Mouse (Mus musculus): ENCODE results near the gene Stk31.
"Not testable (repeated sequence)": the region's sequence is repeated elsewhere in the genome, so short reads cannot be mapped to it uniquely, and the experiment has no call there.

Gene Stk31

DNA sequence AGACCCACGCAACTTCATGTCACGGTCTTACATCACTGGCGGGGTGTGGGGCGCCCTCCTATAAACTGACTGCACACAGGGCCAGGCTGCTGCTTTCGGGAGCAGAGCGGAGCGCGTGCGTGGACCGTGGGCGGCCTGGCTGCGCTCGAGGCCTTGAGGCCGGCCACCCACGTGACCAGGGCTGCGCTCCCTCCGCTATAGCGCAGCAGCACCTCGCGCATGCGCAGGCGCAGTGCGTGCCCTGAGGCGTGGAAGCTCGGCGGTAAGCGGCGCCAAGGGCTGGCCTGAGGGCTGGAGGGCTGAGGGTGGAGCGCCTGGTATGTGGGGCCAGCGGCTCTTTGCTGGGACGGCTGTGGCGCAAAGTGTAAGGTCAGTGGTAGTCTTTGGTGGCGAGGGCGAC lies at the start of gene Stk31:
Gene Stk31 (plus strand): TSS at position 289 of the 400 bp plus-strand sequence.
- no peak for DNase-seq (ENCODE audit: low read depth)

DNA sequence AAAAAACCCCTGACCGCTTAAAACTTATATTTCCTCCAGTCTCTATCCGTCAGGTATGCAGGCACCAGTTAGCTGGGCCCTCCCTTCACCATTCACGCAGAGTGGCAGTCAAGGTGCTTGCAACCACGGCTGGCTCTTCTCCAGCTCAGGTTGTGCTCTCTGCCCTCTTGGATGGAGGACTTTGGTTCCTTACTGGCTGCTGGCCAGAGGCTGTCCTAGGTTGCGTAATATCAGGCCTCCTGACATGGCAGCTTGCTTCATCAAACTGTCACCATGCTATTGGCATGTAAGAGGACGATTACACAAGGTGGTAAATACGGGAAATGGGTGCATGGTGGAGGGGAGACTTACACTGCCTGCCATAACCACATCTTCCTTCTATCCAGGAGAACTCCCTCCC lies 45.6 kb upstream of the Stk31 start:
- DNase-seq (ENCODE audit: low read depth) = no peak

DNA sequence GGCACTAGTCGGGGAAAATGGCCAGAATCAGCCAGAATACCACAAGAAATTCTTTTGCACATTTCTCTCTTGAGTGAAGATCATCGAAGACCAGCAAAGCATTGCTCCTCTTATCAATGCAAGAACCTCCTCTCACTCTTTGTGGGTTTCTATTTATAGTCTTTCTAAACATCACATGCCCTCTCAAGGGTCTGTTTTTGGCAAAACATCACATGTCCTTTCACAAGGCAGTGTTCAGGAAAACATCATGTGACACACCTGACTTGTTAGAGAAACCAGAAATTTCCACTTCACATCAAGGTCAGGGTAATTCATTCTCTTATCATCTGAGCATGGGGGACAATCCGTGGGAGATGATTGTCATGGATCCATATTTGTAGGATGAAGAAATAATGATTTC lies 40.8 kb upstream of the Stk31 start:
- no peak for DNase-seq (ENCODE audit: low read depth)

DNA sequence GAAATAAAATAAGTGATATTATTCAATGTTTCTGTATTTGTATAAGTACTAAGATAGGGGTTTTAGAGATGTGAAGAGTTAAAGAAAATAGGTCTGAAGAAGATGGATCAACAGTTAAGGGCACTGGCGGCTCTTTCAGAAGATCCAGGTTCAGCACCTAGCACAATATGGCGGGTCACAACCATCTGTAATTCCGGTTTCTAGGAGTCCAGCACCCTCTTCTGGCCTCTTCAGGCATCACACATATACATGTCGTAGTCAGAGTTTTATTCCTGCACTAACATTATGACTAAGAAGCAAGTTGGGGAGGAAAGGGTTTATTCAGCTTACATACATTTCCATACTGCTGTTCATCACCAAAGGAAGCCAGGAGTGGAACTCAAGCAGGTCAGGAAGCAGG lies 40.2 kb upstream of the Stk31 start:
- DNase-seq (ENCODE audit: low read depth) = no peak

- DNase-seq (ENCODE audit: low read depth) = no peak
Observed at GRCm38 (mm10) chr6:49360420-49360819, 35.0 kb upstream of the Stk31 start.

- DNase-seq (ENCODE audit: low read depth) = peak; percentile 67
Observed at GRCm38 (mm10) chr6:49367159-49368054, 28.0 kb upstream of the Stk31 start, which contains the start of gene Fam221a. Fam221a (plus strand) TSS chr6:49367739.

DNA sequence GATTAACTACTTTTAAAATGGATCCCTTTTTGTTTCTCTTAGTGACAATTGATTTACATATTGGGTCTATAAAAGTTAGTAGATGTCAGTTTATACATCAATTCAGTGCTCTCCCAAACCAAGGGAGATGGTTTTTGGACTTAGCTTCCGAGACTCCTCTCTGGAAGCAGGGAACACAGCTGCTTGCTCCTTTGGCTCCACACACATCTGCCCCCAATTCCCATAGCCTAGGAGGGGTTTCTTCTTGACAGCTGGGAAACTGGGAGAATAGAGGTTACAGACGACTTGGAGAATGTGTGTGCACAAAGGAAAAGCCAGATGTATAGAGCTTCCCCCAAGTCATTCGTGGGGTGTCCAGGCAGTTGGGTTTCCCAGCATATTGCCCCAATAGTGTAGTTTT lies 27.2 kb upstream of the Stk31 start:
- DNase-seq (ENCODE audit: low read depth) = no peak

DNA sequence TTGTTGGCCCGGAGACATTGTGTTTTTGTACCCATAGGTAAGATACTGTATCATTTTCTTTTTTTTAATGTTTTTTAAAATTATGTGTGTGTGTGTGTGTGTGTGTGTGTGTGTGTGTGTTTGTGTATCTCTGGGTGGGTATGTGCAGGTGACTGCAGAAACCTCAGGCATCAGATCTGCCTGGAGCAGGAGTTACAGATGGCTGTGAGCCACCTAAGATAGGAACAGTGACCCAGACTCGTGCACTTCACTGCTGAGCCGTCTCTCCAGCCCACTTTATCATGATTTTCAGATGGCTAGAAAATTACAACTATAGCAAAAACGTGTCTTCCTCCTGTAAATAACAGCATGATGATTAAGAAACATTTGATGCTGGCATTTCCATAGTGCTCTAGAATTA lies 22.7 kb upstream of the Stk31 start:
- no peak for DNase-seq (ENCODE audit: low read depth)

DNA sequence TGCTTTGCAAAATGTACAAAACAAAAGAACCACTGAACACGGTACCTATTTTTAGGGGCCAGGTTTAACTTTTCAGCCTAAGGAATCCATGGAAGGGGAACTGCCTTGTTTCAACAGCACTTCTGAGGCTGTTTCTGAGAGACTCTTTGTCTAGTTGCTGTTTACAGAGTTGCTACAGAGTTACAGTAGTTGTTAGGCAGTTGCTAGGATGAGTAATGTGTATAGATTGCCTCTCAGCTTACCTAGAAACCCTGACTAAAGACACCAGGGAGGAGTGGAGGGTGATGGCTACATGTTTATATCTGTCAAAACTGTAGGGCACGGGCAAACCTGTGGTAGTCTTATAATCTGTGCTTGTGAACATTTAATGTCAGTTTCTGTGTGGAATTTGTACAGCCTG lies 21.5 kb upstream of the Stk31 start:
- DNase-seq (ENCODE audit: low read depth) = no peak

DNA sequence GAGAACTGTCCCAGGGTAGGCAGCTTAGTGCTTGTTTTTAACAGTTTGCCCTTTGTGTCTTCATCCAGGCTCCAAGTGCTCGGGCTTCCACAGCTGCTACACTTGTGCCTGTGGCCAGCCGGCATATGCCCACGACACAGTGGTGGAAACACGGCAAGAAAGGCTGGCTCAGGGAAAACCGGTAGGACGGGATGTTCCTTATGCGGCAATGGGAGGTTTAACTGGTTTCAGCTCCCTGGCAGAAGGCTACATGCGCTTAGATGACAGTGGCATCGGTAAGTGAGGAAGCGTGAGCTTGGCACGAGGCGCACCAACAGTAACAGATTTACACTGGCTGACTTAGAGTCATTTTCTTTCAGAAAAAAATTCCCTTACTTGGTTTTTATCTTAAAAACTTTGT lies 17.1 kb upstream of the Stk31 start:
- no peak for DNase-seq (ENCODE audit: low read depth)

- no peak for DNase-seq (ENCODE audit: low read depth)
Observed at GRCm38 (mm10) chr6:49394276-49394675, 1.1 kb upstream of the Stk31 start.

DNA sequence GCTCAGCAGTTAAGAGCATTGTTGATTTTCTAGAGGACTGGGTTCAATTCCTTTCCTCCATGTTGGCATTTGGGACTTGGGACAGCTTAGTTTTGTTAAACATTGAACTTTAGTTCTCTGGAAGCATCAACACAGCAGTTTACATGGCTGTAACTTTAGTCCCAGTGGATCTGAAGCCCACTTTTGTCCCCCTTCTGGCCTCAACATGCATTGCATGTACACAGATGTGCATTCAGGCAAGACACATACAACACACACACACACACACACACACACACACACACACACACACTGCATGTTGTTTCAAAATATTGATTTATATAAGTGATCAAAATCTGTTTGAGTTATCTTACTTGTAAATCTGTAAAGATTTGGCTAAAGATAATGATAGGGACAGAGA lies 2.1 kb downstream of the Stk31 start:
- no peak for DNase-seq (ENCODE audit: low read depth)

GRCm38 (mm10) chr6:49398365-49398764 lies 3.0 kb downstream of the Stk31 start:
- peak; percentile 26 for DNase-seq (ENCODE audit: low read depth)

- no peak for DNase-seq (ENCODE audit: low read depth)
Observed at GRCm38 (mm10) chr6:49410830-49411229, 15.4 kb downstream of the Stk31 start.

DNA sequence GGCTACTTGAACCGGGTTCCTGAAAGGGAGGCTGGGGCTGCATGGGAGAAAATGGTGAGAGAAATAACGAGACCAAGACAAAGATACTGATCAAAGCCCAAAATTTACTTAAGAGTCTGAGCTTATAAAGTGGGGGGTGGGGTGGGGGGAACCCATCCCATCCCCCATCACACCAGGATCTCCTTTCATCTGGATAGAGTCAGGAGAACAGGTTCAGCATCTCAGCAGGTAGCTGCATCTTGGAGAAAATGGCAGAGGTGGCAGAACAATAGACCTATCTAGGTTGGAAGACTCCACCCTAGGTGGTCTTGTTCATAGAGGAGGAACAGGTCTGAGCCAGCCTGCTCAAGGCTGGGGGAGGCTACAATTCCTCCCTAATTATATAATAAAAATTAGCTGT lies 17.6 kb downstream of the Stk31 start:
- not testable (repeated sequence) for DNase-seq (ENCODE audit: low read depth)

GRCm38 (mm10) chr6:49415971-49416370 lies 20.6 kb downstream of the Stk31 start:
- no peak for DNase-seq (ENCODE audit: low read depth)

DNA sequence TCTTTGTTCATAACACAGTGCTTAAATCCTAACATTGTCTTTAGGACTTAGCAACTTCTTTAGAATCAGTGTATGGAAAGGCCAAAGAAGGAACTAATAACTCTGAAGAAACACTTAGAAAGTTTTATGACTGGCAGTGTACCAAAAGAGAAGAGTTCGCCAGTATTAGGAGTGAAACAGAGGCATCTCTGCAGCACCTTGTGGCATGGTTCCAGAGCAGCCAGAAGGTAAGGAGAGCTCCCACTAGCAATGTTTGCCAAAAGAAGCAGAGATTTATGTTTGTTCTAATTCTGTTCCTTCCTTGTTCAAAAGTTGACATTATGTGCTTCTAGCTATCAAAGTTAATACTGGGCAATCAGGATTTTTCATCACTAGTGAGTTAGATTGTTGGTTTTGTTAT lies 41.9 kb downstream of the Stk31 start:
- no peak for DNase-seq (ENCODE audit: low read depth)

DNA sequence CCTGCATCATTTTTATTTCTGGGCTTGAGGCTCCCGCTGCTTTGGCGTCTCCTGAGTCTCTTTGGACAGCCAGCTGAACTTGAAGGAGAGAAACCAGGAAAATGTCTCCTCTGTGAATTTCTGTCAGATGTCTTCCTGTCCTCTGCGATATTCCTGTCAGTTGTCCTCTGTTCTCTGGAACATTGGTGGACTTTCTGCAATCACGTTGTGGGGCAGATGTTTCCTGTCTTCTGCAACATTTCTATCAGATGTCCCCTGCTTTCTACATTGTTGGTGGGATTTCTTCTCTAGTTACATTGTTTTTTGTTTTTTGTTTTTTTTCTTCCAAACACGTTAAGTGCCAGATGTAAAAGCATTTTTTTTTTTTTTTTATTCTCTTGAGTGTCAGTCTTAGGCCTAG lies 62.7 kb downstream of the Stk31 start:
- no peak for DNase-seq (ENCODE audit: low read depth)

DNA sequence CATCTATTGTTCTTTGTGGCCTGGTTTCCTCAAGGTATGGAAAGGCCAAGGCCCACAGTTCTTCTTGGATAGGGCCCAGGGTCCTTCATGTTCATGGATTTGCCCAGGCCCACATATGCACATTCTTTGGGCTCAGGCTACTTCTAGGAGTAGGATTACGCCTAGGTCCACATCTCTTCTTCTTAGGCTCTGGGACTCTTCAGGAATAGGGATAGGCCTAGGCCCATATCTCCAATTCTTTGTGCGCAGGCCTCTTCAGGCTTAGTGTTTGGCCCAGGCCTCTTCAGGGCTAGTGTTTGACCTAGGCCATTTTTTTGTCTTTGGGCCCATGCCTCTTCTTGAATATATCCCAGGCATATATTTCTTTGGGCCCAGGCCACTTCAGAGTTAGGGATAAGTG lies 87.8 kb downstream of the Stk31 start:
- no peak for DNase-seq (ENCODE audit: low read depth)

GRCm38 (mm10) chr6:49491526-49491925 lies 96.1 kb downstream of the Stk31 start:
- DNase-seq (ENCODE audit: low read depth) = no peak

GRCm38 (mm10) chr6:49519053-49519452 lies 123.6 kb downstream of the Stk31 start:
- DNase-seq (ENCODE audit: low read depth) = peak; percentile 23
